Mouse (Mus musculus) E14TG2a.4 (cell line): ENCODE data around the gene Krt82.

Experiments
- H3K27me3 ChIP-seq: 2 replicates; pipeline ENCODE4 v1.6.1; 2014; ENCODE audit warnings: low read length, control low read depth; ENCODE audit not compliant: insufficient read depth
- H3K36me3 ChIP-seq: 2 replicates; pipeline ENCODE4 v1.6.1; 2014; ENCODE audit warnings: low read length, control low read depth; ENCODE audit not compliant: insufficient read depth
- H3K4me1 ChIP-seq: replicated peaks from 2 replicates; pipeline ENCODE4 v1.6.1; 2014; ENCODE audit warnings: low read depth, low read length, control low read depth
- H3K4me3 ChIP-seq: replicated peaks from 2 replicates; pipeline ENCODE4 v1.5.1; 2014; ENCODE audit warnings: mild to moderate bottlenecking, low read length
- H3K9me3 ChIP-seq: 2 replicates; pipeline ENCODE4 v1.6.1; 2014; ENCODE audit warnings: low read length, control low read depth
- CTCF ChIP-seq: conservative IDR thresholded peaks from 2 replicates; pipeline ENCODE4 v1.5.1; 2014; ENCODE audit warnings: low read length
- NANOG ChIP-seq: IDR thresholded peaks from 2 replicates; pipeline ENCODE4 v1.6.1; 2014; ENCODE audit warnings: borderline replicate concordance, low read length, mixed read lengths
- POU5F1 ChIP-seq: IDR thresholded peaks from 2 replicates; pipeline ENCODE4 v1.6.1; 2014; ENCODE audit warnings: low read length, borderline replicate concordance

Krt82 gene

DNA sequence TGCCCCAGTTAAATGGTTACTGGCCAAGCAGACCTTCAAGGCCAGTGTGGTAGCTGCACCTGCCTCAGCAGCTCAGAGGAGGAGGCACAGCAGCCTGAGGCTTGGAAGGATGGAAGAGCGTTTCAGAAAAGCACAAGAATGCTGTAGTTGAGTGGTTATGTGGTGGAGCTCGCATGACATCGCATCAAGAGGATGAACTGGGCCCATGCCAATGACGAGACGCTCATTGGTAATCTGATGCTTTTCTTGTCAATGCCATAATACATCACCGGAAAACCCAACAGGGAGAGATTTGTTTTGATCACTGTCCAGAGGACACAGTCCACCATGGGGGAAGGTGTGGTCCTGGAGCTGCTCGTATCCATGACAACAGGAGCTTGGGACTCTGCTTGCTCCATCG is 55.2 kb downstream of the Krt82 start:
- Histone ChIP-seq H3K4me3 (no peak overlapping the region), H3K36me3 (no peaks in the 10 kb centered on the region), H3K9me3 (no peaks in the 10 kb centered on the region), H3K27me3 (peaks cover 19% of the 10 kb centered on the region; the same call in 1 of the 2 replicates), H3K4me1 (peaks cover 17% of the 10 kb centered on the region)
- no peak for TF ChIP-seq CTCF
- no peak for TF ChIP-seq POU5F1
- no peak for TF ChIP-seq NANOG

DNA sequence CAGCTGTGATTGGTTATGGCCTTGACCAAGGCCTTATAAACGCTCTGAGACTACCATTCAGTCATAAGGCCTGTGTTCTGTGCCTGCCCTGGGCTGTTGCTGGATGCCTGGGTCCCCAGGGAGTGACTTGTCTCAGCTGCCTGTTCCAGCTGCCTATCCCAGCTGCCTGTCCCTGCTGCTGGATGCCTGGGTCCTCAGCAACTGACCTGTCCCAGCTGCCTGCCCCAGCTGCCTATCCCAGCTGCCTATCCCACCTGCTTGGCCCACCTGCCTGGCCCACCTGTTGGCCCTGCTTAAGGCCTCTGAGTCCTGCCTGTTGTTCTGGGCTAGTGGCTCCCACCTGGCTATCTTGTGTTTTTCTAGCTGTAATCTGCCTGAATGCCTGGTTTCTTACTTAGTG is 56.3 kb downstream of the Krt82 start:
- no peaks in the 10 kb centered on the region for H3K9me3 ChIP-seq
- H3K36me3 ChIP-seq: no peaks in the 10 kb centered on the region
- H3K4me1 ChIP-seq: peaks cover 17% of the 10 kb centered on the region
- TF ChIP-seq POU5F1 (no peak), NANOG (no peak), CTCF (no peak)
- H3K27me3 ChIP-seq: peaks cover 19% of the 10 kb centered on the region; the same call in 1 of the 2 replicates
- no peak overlapping the region for H3K4me3 ChIP-seq

DNA sequence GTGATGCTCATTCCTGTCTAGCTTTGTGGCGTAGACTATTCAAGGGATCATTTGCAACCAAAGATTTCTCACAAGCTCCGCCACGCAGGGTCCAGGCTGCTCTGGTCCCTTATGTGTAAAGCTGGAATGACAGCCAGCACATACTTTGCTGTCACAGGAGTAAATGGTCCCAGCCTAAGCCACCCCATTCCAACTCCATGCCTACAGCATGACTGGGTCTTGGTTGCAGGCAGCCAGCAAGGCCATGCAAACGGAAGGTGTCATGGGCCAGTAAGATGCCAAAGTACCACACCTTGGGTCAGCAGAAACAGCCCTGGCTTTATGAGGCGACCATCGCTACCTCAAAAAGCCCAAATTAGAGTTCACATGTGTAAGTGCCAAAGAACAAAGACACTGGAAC is 56.8 kb downstream of the Krt82 start:
- TF ChIP-seq POU5F1 (no peak), NANOG (no peak), CTCF (no peak)
- Histone ChIP-seq H3K4me3 (no peak overlapping the region), H3K4me1 (peaks cover 17% of the 10 kb centered on the region), H3K9me3 (peaks cover 2% of the 10 kb centered on the region; the same call in 1 of the 2 replicates), H3K27me3 (peaks cover 19% of the 10 kb centered on the region; the same call in 1 of the 2 replicates), H3K36me3 (no peaks in the 10 kb centered on the region)

DNA sequence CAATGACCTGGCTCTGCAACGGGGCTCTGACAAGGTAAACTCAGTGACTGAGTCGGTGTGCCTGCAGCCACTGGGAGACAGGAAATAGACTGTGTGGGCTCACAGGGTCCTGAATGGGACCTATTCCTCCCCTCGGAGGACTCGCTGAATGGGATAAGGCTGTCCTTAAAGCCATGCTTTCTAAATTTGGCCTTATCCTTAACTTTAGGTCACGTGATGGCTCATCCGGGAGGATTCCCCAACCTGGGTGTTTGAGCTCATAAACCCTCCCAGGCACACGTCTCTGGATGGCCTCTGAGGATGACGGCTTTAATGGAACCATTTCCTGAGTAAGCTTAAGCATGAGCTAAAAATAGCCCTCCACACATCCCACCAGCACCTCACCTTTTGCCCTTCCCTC is 57.7 kb downstream of the Krt82 start:
- H3K9me3 ChIP-seq: peaks cover 12% of the 10 kb centered on the region

DNA sequence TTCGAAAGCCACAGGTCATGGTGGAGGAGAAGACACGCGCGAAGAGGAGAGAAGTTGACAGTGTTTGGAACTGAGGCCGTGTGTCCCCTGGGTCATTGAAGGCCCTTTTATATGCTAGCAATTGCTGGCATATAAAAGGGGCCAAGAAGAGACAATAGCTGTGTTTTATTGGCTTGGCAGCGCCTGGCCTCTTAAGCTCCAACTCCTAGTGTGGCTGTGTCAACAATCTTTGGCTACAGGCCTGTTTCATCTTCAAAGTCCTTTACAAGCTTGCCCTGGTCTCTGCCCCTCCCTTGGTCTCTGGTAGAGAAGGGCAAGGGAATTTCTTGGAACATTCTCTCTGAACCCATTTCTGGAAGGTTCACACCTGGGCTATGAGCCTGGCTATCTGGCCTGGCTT is 59.0 kb downstream of the Krt82 start, which contains the start of gene Krt83:
Krt83 (minus strand) TSS at position 82 of the 400 bp plus-strand sequence.
- Histone ChIP-seq H3K27me3 (peaks cover 24% of the 10 kb centered on the region; the same call in 1 of the 2 replicates), H3K4me3 (no peak within 1 kb of the TSS), H3K9me3 (peaks cover 25% of the 10 kb centered on the region), H3K4me1 (peaks cover 12% of the 10 kb centered on the region), H3K36me3 (no peaks in the 10 kb centered on the region)
- TF ChIP-seq NANOG: no peak
- TF ChIP-seq POU5F1: no peak
- TF ChIP-seq CTCF: no peak

More for the DNA sequence above, 57.7 kb downstream of the Krt82 start:
- H3K36me3 ChIP-seq: no peaks in the 10 kb centered on the region
- H3K27me3 ChIP-seq: peaks cover 19% of the 10 kb centered on the region; the same call in 1 of the 2 replicates
- peaks cover 17% of the 10 kb centered on the region for H3K4me1 ChIP-seq
- no peak overlapping the region for H3K4me3 ChIP-seq
- TF ChIP-seq POU5F1: no peak
- TF ChIP-seq NANOG: no peak
- no peak for TF ChIP-seq CTCF
